Mouse (Mus musculus) hindbrain, embryonic 16.5 days (tissue): ENCODE measurements around the gene Alox12b. TPM values are rescaled to one million over a fixed set of nuclear protein-coding genes. Genes with fewer than 3 reads are reported as not detected.

Experiments used
- ATAC-seq: fragments of 200-750 bp; cut with Nextera tagmentation; 2 replicates; pipeline ENCODE4 v1.8.0; 2017; ENCODE audit warnings: moderate TSS enrichment, moderate library complexity
- H3K27ac ChIP-seq: fragments of 300-500 bp; sonication (generic); 2 replicates; pipeline ENCODE4 v1.5.1; 2014; ENCODE audit warnings: low read depth, mild to moderate bottlenecking, control low read depth, low read length, moderate library complexity
- H3K27me3 ChIP-seq: fragments of 300-500 bp; sonication (generic); replicated peaks from 2 replicates; pipeline ENCODE4 v1.6.1; 2014; ENCODE audit warnings: low read length; ENCODE audit not compliant: control insufficient read depth, insufficient read depth
- H3K36me3 ChIP-seq: fragments of 300-500 bp; sonication (generic); 2 replicates; pipeline ENCODE4 v1.6.1; 2014; ENCODE audit warnings: mild to moderate bottlenecking, low read length, moderate library complexity, mixed read lengths; ENCODE audit not compliant: control insufficient read depth, insufficient read depth
- H3K4me1 ChIP-seq: fragments of 300-500 bp; sonication (generic); 2 replicates; pipeline ENCODE4 v1.6.1; 2014; ENCODE audit warnings: low read depth, low read length; ENCODE audit not compliant: control insufficient read depth, insufficient read depth
- H3K4me2 ChIP-seq: fragments of 300-500 bp; sonication (generic); 2 replicates; pipeline ENCODE4 v1.6.1; 2014; ENCODE audit warnings: mild to moderate bottlenecking, low read length, control low read depth, moderate library complexity
- H3K4me3 ChIP-seq: fragments of 300-500 bp; sonication (generic); 2 replicates; pipeline ENCODE4 v1.5.1; 2014; ENCODE audit warnings: mild to moderate bottlenecking, low read length, control low read depth, moderate library complexity
- H3K9ac ChIP-seq: fragments of 300-500 bp; sonication (generic); 2 replicates; pipeline ENCODE4 v1.6.1; 2014; ENCODE audit warnings: low read depth, mild to moderate bottlenecking, control low read depth, low read length, moderate library complexity
- H3K9me3 ChIP-seq: fragments of 300-500 bp; sonication (generic); 2 replicates; pipeline ENCODE4 v1.6.1; 2014; ENCODE audit warnings: mild to moderate bottlenecking, low read length, moderate library complexity; ENCODE audit not compliant: control insufficient read depth
- WGBS: fragments of 180-500 bp; shearing (Covaris S2); extraction: QIAGEN DNeasy Blood & Tissue Kit; methylation state at CpG from one replicate; pipeline ENCODE4 v1.1.7; 2014; 5-methylcytosine and 5-hydroxymethylcytosine counted together
- polyA plus RNA-seq: library from polyadenylated mRNA; unstranded; fragments of >200 nt; fragmentation: Nextera tagmentation; extraction: Ambion mirVana; gene quantifications from 2 replicates; pipeline ENCODE4 v1.2.1, GENCODE M21; 2015

The Alox12b gene
- polyA plus RNA-seq, 1 experiment from 2014 or later = 0.95 TPM

DNA sequence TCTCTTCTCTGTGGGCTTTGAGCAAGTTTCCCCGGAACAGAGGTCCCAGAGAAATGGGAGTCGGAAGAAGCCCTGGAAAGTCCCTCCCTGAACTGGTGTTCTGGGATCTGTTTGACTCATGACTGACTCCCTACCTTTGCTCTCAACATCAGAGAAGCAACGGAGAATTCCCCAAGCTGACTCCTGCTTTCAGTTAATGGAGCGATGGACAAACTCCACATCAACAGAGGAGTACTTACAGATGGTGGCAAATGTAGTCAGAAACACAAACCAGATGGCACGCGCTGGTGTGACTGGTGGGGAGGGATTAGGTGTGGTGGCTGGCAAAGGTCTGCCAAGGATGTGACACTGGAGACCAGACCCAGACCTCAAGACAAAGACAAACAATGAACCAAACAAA, 5.8 kb upstream of the Alox12b start:
- Histone ChIP-seq H3K9ac (no peak overlapping the region), H3K27ac (no peak overlapping the region), H3K9me3 (no peaks in the 10 kb centered on the region), H3K4me3 (no peak overlapping the region), H3K27me3 (peaks cover 2% of the 10 kb centered on the region; the same call in 1 of the 2 replicates), H3K4me2 (peak overlapping the region; percentile 40), H3K36me3 (no peaks in the 10 kb centered on the region), H3K4me1 (peaks cover 2% of the 10 kb centered on the region; the same call in 1 of the 2 replicates)
- 68% methylated on average over 6 of the region's 6 CpGs for whole genome bisulfite sequencing
- ATAC-seq = no peak

GRCm38 (mm10) chr11:69153831-69154230, 3.0 kb upstream of the Alox12b start:
- H3K27ac ChIP-seq = no peak overlapping the region
- H3K27me3 ChIP-seq = peaks cover 5% of the 10 kb centered on the region; the same call in 1 of the 2 replicates
- no peak overlapping the region for H3K9ac ChIP-seq
- ATAC-seq = no peak
- WGBS = 78% methylated on average over 8 of the region's 8 CpGs
- peaks cover 8% of the 10 kb centered on the region for H3K4me1 ChIP-seq
- no peaks in the 10 kb centered on the region for H3K36me3 ChIP-seq
- no peak overlapping the region for H3K4me3 ChIP-seq
- H3K9me3 ChIP-seq = no peaks in the 10 kb centered on the region
- no peak overlapping the region for H3K4me2 ChIP-seq

GRCm38 (mm10) chr11:69155351-69155750, 1.4 kb upstream of the Alox12b start:
- Histone ChIP-seq H3K27ac (no peak overlapping the region), H3K4me3 (no peak overlapping the region), H3K4me2 (no peak overlapping the region), H3K9me3 (no peaks in the 10 kb centered on the region), H3K4me1 (peaks cover 8% of the 10 kb centered on the region), H3K27me3 (peaks cover 5% of the 10 kb centered on the region; the same call in 1 of the 2 replicates), H3K9ac (no peak overlapping the region), H3K36me3 (no peaks in the 10 kb centered on the region)
- ATAC-seq = no peak
- 43% methylated on average over 1 of the region's 1 CpGs for WGBS

GRCm38 (mm10) chr11:69169313-69169712, 12.5 kb downstream of the Alox12b start:
- H3K4me2 ChIP-seq = no peak overlapping the region
- H3K4me1 ChIP-seq = no peaks in the 10 kb centered on the region
- 81% methylated on average over 12 of the region's 12 CpGs for WGBS
- no peak for ATAC-seq
- no peak overlapping the region for H3K4me3 ChIP-seq
- H3K27me3 ChIP-seq = no peaks in the 10 kb centered on the region
- H3K27ac ChIP-seq = no peak overlapping the region
- H3K9ac ChIP-seq = no peak overlapping the region
- H3K36me3 ChIP-seq = no peaks in the 10 kb centered on the region
- no peaks in the 10 kb centered on the region for H3K9me3 ChIP-seq

GRCm38 (mm10) chr11:69171626-69172025, 14.8 kb downstream of the Alox12b start:
- Histone ChIP-seq H3K27me3 (no peaks in the 10 kb centered on the region), H3K4me1 (no peaks in the 10 kb centered on the region), H3K4me3 (no peak overlapping the region), H3K9me3 (no peaks in the 10 kb centered on the region), H3K9ac (no peak overlapping the region), H3K4me2 (no peak overlapping the region), H3K36me3 (no peaks in the 10 kb centered on the region), H3K27ac (no peak overlapping the region)
- 24% methylated on average over 7 of the region's 7 CpGs for WGBS
- no peak for ATAC-seq

DNA sequence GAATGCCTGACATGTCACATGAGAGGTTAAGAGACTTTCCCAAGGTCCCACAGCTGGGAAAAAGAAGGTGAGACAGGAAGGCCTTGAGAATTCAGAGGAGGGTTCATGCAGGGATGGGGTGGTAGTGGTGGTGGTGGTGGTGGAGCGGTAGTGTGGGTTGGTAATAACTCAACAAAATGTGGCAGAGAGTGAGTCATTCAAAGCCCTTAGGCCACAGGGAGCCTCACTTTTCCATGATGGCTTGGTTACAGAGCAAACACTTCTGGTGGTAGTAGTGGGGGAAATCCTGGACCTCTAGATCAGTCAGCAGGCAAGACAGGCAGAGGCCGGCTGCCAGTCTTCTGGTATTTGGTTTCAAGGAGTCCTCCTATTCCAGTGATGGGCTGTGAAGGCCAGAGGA, 15.8 kb downstream of the Alox12b start:
- Histone ChIP-seq H3K36me3 (no peaks in the 10 kb centered on the region), H3K27me3 (no peaks in the 10 kb centered on the region), H3K27ac (no peak overlapping the region), H3K4me2 (no peak overlapping the region), H3K9ac (no peak overlapping the region), H3K4me3 (no peak overlapping the region), H3K9me3 (no peaks in the 10 kb centered on the region), H3K4me1 (no peaks in the 10 kb centered on the region)
- ATAC-seq = no peak
- WGBS = 90% methylated on average over 2 of the region's 2 CpGs

GRCm38 (mm10) chr11:69174722-69175121, 17.9 kb downstream of the Alox12b start:
- no peaks in the 10 kb centered on the region for H3K4me1 ChIP-seq
- no peaks in the 10 kb centered on the region for H3K36me3 ChIP-seq
- no peaks in the 10 kb centered on the region for H3K9me3 ChIP-seq
- H3K9ac ChIP-seq = no peak overlapping the region
- H3K27me3 ChIP-seq = no peaks in the 10 kb centered on the region
- H3K4me2 ChIP-seq = no peak overlapping the region
- H3K4me3 ChIP-seq = no peak overlapping the region
- no peak for ATAC-seq
- 83% methylated on average over 7 of the region's 7 CpGs for WGBS
- H3K27ac ChIP-seq = no peak overlapping the region

- H3K9me3 ChIP-seq = no peaks in the 10 kb centered on the region
- ATAC-seq = no peak
- H3K9ac ChIP-seq = no peak overlapping the region
- no peaks in the 10 kb centered on the region for H3K4me1 ChIP-seq
- H3K4me2 ChIP-seq = no peak overlapping the region
- no peak overlapping the region for H3K4me3 ChIP-seq
- H3K36me3 ChIP-seq = no peaks in the 10 kb centered on the region
- H3K27ac ChIP-seq = no peak overlapping the region
- no peaks in the 10 kb centered on the region for H3K27me3 ChIP-seq
- 87% methylated on average over 3 of the region's 3 CpGs for WGBS
Measured at GRCm38 (mm10) chr11:69178525-69178924, 21.7 kb downstream of the Alox12b start.

DNA sequence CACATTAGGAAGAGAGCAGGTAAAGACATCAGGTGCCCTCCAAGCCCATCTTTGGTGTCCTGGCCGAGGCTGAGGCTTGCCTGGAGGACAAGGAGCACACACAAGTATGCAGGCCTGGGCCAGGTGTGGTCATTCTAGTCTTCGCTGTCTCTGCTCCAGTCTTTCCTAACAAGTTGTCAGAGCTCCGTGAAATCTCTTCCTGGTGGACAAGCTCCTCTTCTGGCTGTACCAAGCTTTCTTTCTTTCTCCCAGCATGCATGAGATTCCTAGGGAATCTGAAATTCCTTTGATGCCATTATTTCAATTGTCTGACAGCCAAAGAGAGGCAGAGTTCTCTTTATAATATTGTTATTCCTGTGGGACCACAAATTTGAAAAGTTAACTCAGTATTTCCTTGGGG, 22.7 kb downstream of the Alox12b start:
- H3K27ac ChIP-seq = no peak overlapping the region
- WGBS = 48% methylated on average over 3 of the region's 3 CpGs
- no peaks in the 10 kb centered on the region for H3K27me3 ChIP-seq
- H3K9ac ChIP-seq = no peak overlapping the region
- H3K4me2 ChIP-seq = no peak overlapping the region
- H3K4me3 ChIP-seq = no peak overlapping the region
- no peaks in the 10 kb centered on the region for H3K36me3 ChIP-seq
- H3K4me1 ChIP-seq = no peaks in the 10 kb centered on the region
- H3K9me3 ChIP-seq = no peaks in the 10 kb centered on the region
- ATAC-seq = no peak

GRCm38 (mm10) chr11:69180120-69180519, 23.3 kb downstream of the Alox12b start:
- WGBS = 86% methylated on average over 4 of the region's 4 CpGs
- Histone ChIP-seq H3K27ac (no peak overlapping the region), H3K27me3 (no peaks in the 10 kb centered on the region), H3K36me3 (no peaks in the 10 kb centered on the region), H3K4me1 (no peaks in the 10 kb centered on the region), H3K4me3 (no peak overlapping the region), H3K4me2 (no peak overlapping the region), H3K9ac (no peak overlapping the region), H3K9me3 (no peaks in the 10 kb centered on the region)
- no peak for ATAC-seq
